Mouse (Mus musculus) small intestine, adult 10 weeks (tissue): ENCODE results near the gene Gm266. TPM values are rescaled to one million over a fixed set of nuclear protein-coding genes. Genes with fewer than 3 reads are reported as not detected.

Source experiments
- polyA plus RNA-seq: library from polyadenylated mRNA; stranded (reverse); fragments of 350-450 nt; fragmentation: Illumina TruSeq; extraction: RNeasy Lipid Tissue Mini Kit (QIAGEN cat#74804); gene quantifications from one replicate; pipeline ENCODE4 v1.2.3, GENCODE M21; 2014; ENCODE audit warnings: low replicate concordance

Gm266 gene
- polyA plus RNA-seq: 0.37 TPM

GRCm38 (mm10) chr12:111485652-111486306 is at the start of gene Gm266:
Gene Gm266, minus strand, starts transcription at chr12:111485823.

GRCm38 (mm10) chr12:111442309-111443010 is 43.2 kb downstream of the Gm266 start, which contains the start of gene Tnfaip2:
Gene Tnfaip2, plus strand, starts transcription at chr12:111442469.

Other genes with a start within 250 kb of the Gm266 start
- gene Amn, start 214.7 kb downstream of the Gm266 start, polyA plus RNA-seq: 0.48 TPM
- gene Cdc42bpb, start 108.1 kb downstream of the Gm266 start, polyA plus RNA-seq: 5.4 TPM
- not detected for gene Lbhd2, start 79.0 kb downstream of the Gm266 start, polyA plus RNA-seq
- gene Exoc3l4, start 68.8 kb downstream of the Gm266 start, polyA plus RNA-seq: 6.8 TPM
- gene Tnfaip2, start 43.4 kb downstream of the Gm266 start, polyA plus RNA-seq: 1.4 TPM
- gene Eif5, start 52.2 kb upstream of the Gm266 start, polyA plus RNA-seq: 591 TPM
- gene Mark3, start 88.7 kb upstream of the Gm266 start, polyA plus RNA-seq: 200 TPM
- 2.8 TPM for gene Ckb, start 186.5 kb upstream of the Gm266 start, polyA plus RNA-seq
- gene Trmt61a, start 192.3 kb upstream of the Gm266 start, polyA plus RNA-seq: not detected
- 14.0 TPM for gene Bag5, start 227.4 kb upstream of the Gm266 start, polyA plus RNA-seq
- 8.9 TPM for gene Apopt1, start 227.4 kb upstream of the Gm266 start, polyA plus RNA-seq